Mouse (Mus musculus): ENCODE data around the gene Crygb. TPM values are rescaled to one million over a fixed set of nuclear protein-coding genes. Genes with fewer than 3 reads are reported as not detected.

Gene Crygb
- total and polyA plus RNA-seq, 3 experiments, result not detected

- H3K27me3 ChIP-seq (ENCODE audit: control insufficient read depth in 1 of 2, insufficient read depth in 2 of 2, low read length in 2 of 2), result no peaks in the 10 kb centered on the region; a peak in 1 of 4 replicates
- no peak overlapping the region for H3K27ac ChIP-seq (ENCODE audit: control insufficient read depth, low read depth, low read length)
- TF ChIP-seq POLR2AphosphoS5 (IDR thresholded peaks at IDR 0.05; ENCODE audit: borderline replicate concordance, low read depth, low read length) (no peak), MXI1 (IDR thresholded peaks at IDR 0.05; ENCODE audit: low read depth, low read length) (no peak), EP300 (IDR thresholded peaks at IDR 0.05; ENCODE audit: low read depth in 1 of 2, low read length in 2 of 2) (no peak), HCFC1 (IDR thresholded peaks at IDR 0.05; ENCODE audit: low read depth, low read length) (no peak), MAFK (IDR thresholded peaks at IDR 0.05; ENCODE audit: borderline replicate concordance, low read depth, low read length) (no peak), NELFE (IDR thresholded peaks at IDR 0.05; ENCODE audit: low read depth, low read length) (no peak), MEF2A (IDR thresholded peaks at IDR 0.05; ENCODE audit: extremely low read depth, insufficient replicate concordance, low read depth, low read length, poor library complexity, severe bottlenecking) (no peak), MAZ (IDR thresholded peaks at IDR 0.05; ENCODE audit: low read depth, low read length) (no peak), CHD2 (IDR thresholded peaks at IDR 0.05; ENCODE audit: low read length) (no peak), ZNF384 (IDR thresholded peaks at IDR 0.05; ENCODE audit: low read depth, low read length) (no peak), ELF1 (IDR thresholded peaks at IDR 0.05; ENCODE audit: low read depth, low read length) (no peak), JUND (IDR thresholded peaks at IDR 0.05; ENCODE audit: low read depth, low read length) (no peak), USF1 (IDR thresholded peaks at IDR 0.05; ENCODE audit: low read depth, low read length) (no peak), TAL1 (IDR thresholded peaks at IDR 0.05; ENCODE audit: low read length) (no peak), KAT2A (conservative IDR thresholded peaks at IDR 0.05; ENCODE audit: low read depth, low read length) (no peak), MAX (IDR thresholded peaks at IDR 0.05; ENCODE audit: low read length) (no peak), ETS1 (IDR thresholded peaks at IDR 0.05; ENCODE audit: low read depth, low read length) (no peak), ZKSCAN1 (IDR thresholded peaks at IDR 0.05; ENCODE audit: low read depth, low read length) (no peak), GABPA (IDR thresholded peaks at IDR 0.05; ENCODE audit: low read depth, low read length) (no peak), GATA1 (IDR thresholded peaks at IDR 0.05; ENCODE audit: low read depth, low read length) (no peak)
- H3K9me3 ChIP-seq (replicated peaks; ENCODE audit: insufficient read depth, low read length), result no peaks in the 10 kb centered on the region
- no peak for DNase-seq (ENCODE audit: low read depth, low spot score)
- H3K4me1 ChIP-seq (ENCODE audit: control insufficient read depth in 1 of 2, insufficient read depth in 2 of 2, low read length in 2 of 2), result no peaks in the 10 kb centered on the region
- no peak overlapping the region for H3K4me3 ChIP-seq (ENCODE audit: control insufficient read depth in 1 of 2, insufficient read depth in 1 of 2, low read depth in 2 of 2, low read length in 2 of 2)
- no peak overlapping the region for H3K9ac ChIP-seq (ENCODE audit: control insufficient read depth, low read depth, low read length, poor library complexity, severe bottlenecking)
- H3K36me3 ChIP-seq (ENCODE audit: control insufficient read depth in 1 of 2, insufficient read depth in 2 of 2, low read length in 2 of 2), result no peaks in the 10 kb centered on the region
- H3K79me2 ChIP-seq (ENCODE audit: control insufficient read depth, insufficient read depth, low read length, poor library complexity), result no peaks in the 10 kb centered on the region
These were observed 36.2 kb upstream of the Crygb start for GRCm38 (mm10) chr1:65118150-65118913.
